Mouse (Mus musculus): ENCODE results near the gene Aox4. TPM values are rescaled to one million over a fixed set of nuclear protein-coding genes. Genes with fewer than 3 reads are reported as not detected.

The Aox4 gene
- total RNA-seq, 1 experiment from 2014 or later = 0.55 TPM

DNA sequence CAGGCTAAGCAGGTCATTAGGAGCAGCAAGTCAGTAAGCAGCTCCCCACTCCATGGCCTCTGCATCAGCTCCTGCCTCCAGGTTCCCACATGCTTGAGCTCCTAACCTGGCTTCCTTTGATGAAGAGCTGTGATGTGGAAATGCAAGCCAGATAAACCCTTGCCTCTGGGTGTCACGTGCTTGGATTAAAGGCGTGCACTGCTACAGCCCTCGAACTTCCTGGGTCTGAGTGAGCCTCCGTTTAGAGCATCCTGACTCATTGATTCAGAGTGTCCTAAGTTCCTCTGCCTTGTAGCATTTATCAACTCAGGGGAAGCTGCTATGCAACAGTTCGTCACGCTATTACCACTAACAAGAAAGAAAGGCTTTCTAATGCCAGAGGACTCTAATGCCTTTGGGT lies 105.3 kb downstream of the Aox4 start:
- ATAC-seq (replicated peaks in 1 of 2; ENCODE audit: insufficient read depth in 1 of 2, low FRiP score in 2 of 2, low TSS enrichment in 1 of 2, low read depth in 1 of 2, poor library complexity in 2 of 2, severe bottlenecking in 2 of 2) = no peak

Other genes starting within 250 kb of the Aox4 start
- gene Sgo2a, start 214.4 kb upstream of the Aox4 start, total RNA-seq (2017) = 19.0 and 20.4 TPM in 2 replicates
- gene Kctd18, start 191.4 kb upstream of the Aox4 start, total RNA-seq (2017) = 30.4 and 32.8 TPM in 2 replicates
- gene Aox1, start 180.5 kb upstream of the Aox4 start, total RNA-seq (2017) = 0.06 TPM in 1 of 2 replicates, not detected in the other
- gene Aox3, start 97.3 kb upstream of the Aox4 start, total RNA-seq (2017) = not detected in 2 replicates
- 0.38 TPM in 1 of 2 replicates, not detected in the other for gene Aox2, start 67.9 kb downstream of the Aox4 start, total RNA-seq (2017)
- gene Bzw1, start 182.5 kb downstream of the Aox4 start, total RNA-seq (2017) = 186 and 230 TPM in 2 replicates
- gene Clk1, start 213.7 kb downstream of the Aox4 start, total RNA-seq (2017) = 916 and 987 TPM in 2 replicates
- 50.2 and 67.7 TPM in 2 replicates for gene Nif3l1, start 234.8 kb downstream of the Aox4 start, total RNA-seq (2017)
- 66.9 and 94.8 TPM in 2 replicates for gene Ppil3, start 235.1 kb downstream of the Aox4 start, total RNA-seq (2017)